Mouse (Mus musculus) yolk sac, embryonic 10.5 days (tissue): ENCODE measurements around the gene Gfod1.

Experiments used
- DNase-seq: peaks from one replicate; pipeline ENCODE4 v3.0.0-alpha.2; 2017; ENCODE audit warnings: low spot score

Gfod1 gene

GRCm38 (mm10) chr13:43203234-43203633 lies 100.7 kb downstream of the Gfod1 start:
- DNase-seq, result no peak

- no peak for DNase-seq
Measured at GRCm38 (mm10) chr13:43202351-43202750, 101.6 kb downstream of the Gfod1 start.

GRCm38 (mm10) chr13:43201033-43201432 lies 102.9 kb downstream of the Gfod1 start:
- no peak for DNase-seq

GRCm38 (mm10) chr13:43200473-43200872 lies 103.5 kb downstream of the Gfod1 start:
- no peak for DNase-seq

GRCm38 (mm10) chr13:43199749-43200148 lies 104.2 kb downstream of the Gfod1 start:
- DNase-seq, result no peak

GRCm38 (mm10) chr13:43199282-43199681 lies 104.7 kb downstream of the Gfod1 start:
- no peak for DNase-seq

- no peak for DNase-seq
Measured at GRCm38 (mm10) chr13:43197187-43197586, 106.8 kb downstream of the Gfod1 start.

GRCm38 (mm10) chr13:43196000-43196399 lies 108.0 kb downstream of the Gfod1 start:
- no peak for DNase-seq

GRCm38 (mm10) chr13:43193932-43194331 lies 110.0 kb downstream of the Gfod1 start:
- no peak for DNase-seq

- peak; percentile 48 for DNase-seq
Measured at GRCm38 (mm10) chr13:43193266-43193665, 110.7 kb downstream of the Gfod1 start.

GRCm38 (mm10) chr13:43191741-43192192 lies 112.2 kb downstream of the Gfod1 start:
- peak; percentile 39 for DNase-seq

GRCm38 (mm10) chr13:43191290-43191689 lies 112.7 kb downstream of the Gfod1 start:
- DNase-seq, result no peak

GRCm38 (mm10) chr13:43187736-43188135 lies 116.2 kb downstream of the Gfod1 start:
- DNase-seq, result no peak

- peak; percentile 33 for DNase-seq
Measured at GRCm38 (mm10) chr13:43183248-43184055, 120.5 kb downstream of the Gfod1 start.

GRCm38 (mm10) chr13:43182465-43183201 lies 121.3 kb downstream of the Gfod1 start:
- peak; percentile 56 for DNase-seq

- DNase-seq, result no peak
Measured at GRCm38 (mm10) chr13:43181104-43181503, 122.9 kb downstream of the Gfod1 start.

GRCm38 (mm10) chr13:43177317-43177716 lies 126.7 kb downstream of the Gfod1 start:
- DNase-seq, result no peak

- DNase-seq, result no peak
Measured at GRCm38 (mm10) chr13:43176676-43177075, 127.3 kb downstream of the Gfod1 start.

- DNase-seq, result peak; percentile 59
Measured at GRCm38 (mm10) chr13:43173262-43173661, 130.7 kb downstream of the Gfod1 start.

GRCm38 (mm10) chr13:43172036-43172713 lies 131.8 kb downstream of the Gfod1 start:
- DNase-seq, result no peak

- peak; percentile 94 for DNase-seq
Measured at GRCm38 (mm10) chr13:43171020-43171710, 132.8 kb downstream of the Gfod1 start, which contains the start of gene Tbc1d7. Gene Tbc1d7, minus strand, starts transcription at chr13:43171501.

- no peak for DNase-seq
Measured at GRCm38 (mm10) chr13:43167721-43168120, 136.3 kb downstream of the Gfod1 start.
